Mouse (Mus musculus): ENCODE results near the gene Pde1c. TPM values are rescaled to one million over a fixed set of nuclear protein-coding genes. Genes with fewer than 3 reads are reported as not detected.
"Not testable (repeated sequence)": the region's sequence is repeated elsewhere in the genome, so short reads cannot be mapped to it uniquely, and the experiment has no call there.

The Pde1c gene
- 1 to 10 TPM; 3.6 to 3.7 TPM for total RNA-seq (2021)

DNA sequence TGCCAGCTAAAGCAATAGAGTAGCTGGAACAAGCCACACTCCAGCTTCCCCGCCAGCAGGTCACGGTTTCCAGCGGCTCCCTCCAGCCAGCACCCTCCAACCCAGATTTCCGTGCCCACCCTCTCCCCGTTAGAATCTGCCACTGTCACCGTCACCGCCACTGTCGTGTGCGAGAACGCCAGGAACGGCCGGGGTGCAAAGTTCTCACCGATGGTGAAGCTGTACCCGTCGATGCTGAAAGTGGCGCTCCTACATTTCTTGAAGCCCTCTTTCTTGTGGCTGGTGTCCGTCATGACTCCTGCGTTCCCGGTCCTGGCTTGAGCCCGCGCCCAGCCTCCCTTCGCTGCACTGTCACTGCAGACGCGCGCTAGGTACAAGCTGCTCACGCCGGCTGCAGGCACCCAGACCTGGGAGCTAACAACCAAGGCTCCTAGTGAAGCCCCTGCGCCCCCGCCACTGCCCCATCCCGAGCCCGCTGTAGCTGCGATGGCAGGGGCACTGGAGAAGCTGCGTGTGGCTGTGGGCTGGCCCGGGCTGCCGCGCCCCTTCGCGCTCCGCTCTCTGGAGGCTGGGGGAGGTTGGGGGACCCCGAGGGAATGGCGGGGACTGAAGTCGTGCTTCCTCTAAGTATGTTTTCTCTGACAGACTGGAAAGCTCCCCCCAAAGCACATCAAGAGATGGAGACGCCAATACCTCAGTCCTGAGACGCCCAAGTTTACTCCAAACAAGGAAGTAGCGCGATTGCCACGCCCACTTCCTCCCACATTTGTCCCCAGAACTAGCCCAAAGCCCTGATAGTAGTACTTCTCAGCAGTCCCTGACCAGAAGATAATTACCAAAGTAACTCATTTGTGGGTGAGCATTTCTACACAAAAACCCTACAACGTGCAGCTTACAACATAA lies at the start of gene Pde1c:
TSS of gene Pde1c (minus strand) at position 634 of the 903 bp plus-strand sequence.
- DNase-seq = peak in 1 of 2 experiments; percentile 5

DNA sequence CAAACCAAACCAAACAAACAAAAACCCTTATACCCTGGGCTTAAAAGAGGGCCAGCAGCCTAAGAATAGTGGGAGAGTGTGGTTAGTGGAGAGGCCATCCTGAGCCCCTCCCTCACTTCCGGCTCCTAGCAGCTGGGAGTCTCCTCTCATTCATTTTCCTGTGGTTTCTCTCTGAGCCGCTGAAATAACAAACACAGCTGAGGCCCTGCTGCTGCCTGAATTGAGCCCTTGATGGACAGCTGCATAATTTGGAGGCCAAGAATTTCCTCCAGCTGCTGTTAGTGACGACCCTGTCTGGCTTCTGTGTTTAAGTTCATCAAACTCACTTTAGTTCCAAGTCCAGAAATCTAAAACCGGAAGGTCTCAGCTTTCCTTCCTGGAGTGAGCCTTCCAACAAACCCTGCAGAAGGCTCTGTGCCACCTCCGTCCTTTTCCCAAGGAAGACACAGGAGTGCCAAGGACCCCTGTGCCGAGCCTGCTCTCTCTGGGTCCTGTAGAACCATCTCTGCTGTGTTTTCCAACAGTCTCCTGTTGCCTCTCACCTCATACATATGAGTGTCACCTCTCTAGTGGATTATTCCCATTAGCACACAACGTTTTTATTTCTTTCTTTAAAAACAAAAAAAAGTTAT lies 48.2 kb upstream of the Pde1c start:
- DNase-seq = no peak

DNA sequence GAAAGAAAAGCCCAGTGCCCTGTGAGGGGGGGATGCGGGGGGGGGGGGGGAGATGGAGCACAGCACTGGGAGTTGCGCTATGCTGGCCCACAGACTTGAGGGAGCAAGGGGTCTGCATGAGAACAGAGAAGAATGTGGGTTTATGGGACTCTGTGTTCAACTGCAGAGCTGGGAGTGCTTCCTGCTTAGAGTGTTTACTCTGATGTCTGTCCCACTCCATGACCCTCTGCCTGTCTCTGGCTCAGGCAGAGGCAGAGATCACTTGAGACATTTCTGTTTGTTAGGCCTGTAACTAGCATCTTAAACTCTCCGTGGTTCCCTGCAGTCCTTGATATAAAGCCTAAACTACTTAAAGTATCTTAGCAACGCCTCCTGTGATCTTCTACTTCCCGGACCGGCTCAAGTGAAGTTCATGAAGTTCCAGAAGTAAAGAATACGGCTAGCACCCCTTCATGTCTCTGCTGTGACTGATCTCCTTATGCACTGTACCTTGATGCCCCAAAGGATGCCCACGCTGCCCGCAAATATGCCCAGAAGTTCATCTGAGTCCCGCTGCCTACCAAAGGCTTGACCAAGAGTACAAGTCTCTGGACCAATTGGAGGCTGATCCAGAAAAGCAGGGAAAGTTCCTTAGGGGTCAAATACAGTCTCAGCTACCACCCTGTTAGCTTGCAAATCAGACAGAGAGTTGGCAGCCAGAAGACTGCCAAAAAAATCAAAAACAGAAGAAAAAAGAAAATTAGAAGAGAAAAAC lies 47.5 kb upstream of the Pde1c start:
- no peak for DNase-seq

DNA sequence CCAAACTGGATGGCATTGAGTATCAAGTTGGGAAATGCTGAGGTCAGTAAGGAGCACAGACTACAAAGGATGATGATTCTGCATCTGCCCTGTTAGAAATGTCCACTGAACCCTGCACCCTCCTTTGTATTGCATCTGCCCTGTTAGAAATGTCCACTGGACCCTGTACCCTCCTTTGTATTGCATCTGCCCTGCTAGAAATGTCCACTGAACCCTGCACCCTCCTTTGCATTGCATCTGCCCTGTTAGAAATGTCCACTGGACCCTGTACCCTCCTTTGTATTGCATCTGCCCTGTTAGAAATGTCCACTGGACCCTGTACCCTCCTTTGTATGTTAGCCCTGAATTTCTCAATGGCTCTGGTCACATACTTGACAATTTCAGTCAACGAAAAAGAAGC lies 40.6 kb upstream of the Pde1c start:
- DNase-seq = not testable (repeated sequence)

DNA sequence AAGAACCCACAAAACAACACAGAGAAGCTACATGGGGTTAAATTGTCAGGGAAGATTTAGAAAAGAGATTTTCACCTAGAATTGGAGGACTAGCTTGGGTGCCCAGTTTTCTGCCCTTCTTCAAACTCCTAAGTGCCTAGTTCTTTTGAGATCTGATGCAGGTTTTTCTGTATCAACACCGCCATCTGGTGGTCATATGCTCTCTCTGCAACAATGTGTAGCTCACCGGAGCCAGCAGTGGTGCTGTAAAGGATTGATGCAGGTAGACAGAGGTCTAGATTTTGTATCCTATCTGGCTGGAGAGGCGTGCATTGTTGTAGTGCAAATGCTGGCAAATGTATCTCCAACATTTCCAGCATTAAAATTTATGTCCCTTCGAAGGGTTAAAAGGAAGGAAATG lies 39.4 kb upstream of the Pde1c start:
- DNase-seq = peak; percentile 50 to 56

DNA sequence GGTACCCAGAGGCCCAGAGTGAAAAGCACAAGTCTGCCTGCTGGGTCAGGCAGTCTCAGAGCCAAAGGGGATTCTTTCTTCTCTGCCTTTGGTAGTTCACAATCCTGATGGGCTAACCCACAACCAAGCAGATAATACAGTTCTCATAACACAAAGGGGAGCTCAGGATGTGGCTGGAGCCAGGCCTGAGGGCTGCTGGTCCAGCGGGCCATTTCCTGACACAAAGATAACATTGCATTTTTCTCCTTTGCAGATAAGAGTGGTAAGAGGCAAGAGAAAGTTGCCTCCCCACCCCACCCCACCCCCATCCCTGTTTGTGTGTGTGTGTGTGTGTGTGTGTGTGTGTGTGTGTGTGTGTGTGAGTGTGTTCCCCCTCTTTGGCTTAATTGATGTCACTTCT lies 10.7 kb upstream of the Pde1c start:
- DNase-seq = no peak

DNA sequence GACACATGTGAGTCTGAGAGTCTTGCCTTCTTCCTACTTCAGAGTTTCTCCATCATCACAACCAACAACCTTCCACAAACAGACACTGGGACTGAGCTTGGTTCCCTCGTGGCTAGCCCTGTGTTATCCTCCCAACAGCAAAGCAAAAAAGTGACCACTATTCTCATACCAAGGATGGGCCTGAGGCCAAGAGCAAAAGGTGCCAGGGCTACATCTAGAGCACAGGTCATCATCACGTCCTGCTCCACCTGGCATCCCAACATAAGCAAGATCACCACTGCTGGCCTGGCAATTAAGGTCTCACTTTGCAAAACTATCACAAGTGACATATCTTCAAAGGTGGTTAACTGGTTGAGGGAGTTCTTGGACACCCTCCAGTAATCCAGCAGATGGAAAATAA lies 8.0 kb downstream of the Pde1c start:
- DNase-seq = no peak

DNA sequence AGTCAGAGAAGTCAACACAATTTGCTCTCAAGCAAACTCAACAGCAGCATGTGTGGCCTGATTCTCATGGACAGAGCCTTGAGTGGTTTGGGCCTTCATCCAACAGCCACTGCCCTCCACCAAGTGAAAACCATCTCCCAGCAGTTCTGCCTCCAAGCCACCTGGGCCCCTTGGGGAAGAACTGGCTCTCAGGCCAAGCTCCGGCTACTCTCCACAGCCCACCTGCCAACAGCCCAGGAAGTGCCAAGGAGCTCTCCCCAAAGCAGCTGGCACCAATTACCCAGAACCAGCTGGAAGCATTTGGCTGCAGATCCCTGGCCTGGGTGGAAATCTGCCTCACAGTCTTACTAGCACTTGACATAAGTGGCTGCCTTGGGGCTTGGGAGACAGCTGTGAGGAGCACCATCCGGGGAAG lies 8.4 kb downstream of the Pde1c start:
- DNase-seq = peak; percentile 31 to 42

DNA sequence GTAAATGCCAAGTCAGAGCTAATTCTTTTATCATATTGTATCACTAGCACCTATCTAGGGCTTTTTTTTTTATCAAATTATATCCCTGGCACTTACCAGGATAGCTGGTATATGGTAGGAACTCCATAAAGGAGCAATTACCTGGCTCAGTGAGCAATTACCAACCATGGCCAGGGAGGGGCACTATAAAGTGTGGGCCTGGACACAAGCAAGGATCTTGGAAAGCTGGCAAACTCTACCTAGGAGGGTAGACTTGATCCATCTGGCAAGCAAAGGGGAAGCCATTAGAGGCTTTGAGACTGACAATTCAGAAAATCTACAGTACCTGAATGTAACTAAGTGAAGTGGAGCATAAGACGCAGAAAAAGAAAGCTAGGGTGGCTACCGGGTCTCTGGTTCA lies 10.2 kb downstream of the Pde1c start:
- no peak for DNase-seq

DNA sequence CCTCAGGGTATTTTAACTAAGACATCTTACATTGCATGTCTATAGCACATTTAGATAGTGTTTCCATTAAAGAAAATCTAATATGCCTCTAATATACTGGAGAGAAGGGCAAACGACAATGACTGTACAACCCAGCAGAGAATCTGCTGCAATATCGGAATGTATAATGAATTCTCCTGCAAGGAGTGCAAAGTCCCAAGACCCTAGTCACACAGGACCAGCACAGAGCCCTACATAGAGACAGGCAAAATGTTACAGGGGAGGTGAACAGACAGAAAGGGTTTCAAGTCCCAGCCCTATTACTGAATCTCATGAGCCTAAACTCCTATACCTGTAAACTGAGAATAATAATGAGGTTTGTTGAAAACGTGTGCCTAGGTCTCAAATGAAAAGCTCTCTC lies 13.1 kb downstream of the Pde1c start:
- no peak for DNase-seq

DNA sequence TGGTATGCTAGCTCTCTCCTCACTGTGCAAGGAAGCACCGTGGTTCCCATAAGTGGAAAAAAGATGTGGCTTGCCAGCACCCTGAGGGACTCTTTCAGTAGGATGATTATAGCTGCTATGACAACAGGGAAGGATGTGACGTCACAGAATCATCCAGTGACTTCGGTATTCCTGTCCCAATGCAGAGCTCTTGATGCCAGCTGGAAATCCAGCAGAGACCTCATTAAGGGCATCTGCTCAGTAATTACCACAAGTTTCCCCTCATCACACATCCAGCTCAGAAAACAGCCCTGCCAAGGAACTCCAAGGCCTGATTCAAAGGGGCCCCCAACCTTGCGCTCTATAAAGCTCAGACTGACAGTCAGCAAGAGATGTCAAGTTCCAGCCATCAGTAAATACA lies 13.5 kb downstream of the Pde1c start:
- no peak for DNase-seq

DNA sequence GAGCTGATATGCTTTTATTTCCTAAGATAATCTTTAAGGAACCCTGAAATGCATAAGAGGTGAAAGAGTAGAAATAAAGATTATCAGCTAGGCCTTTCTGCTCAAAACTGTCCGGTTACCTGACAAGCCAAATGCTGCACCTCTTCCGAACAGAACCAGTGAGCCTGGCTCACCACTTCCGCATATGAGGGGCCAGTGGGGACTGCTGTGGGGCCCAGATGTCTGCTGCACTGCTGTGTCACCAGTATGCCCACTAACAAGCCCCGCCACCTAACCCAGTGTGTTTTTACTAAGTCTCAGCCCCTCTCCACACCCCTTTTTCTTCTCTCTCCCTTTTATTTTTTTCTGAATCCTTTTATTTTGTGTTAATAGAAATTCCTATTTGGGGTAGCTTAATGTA lies 17.9 kb downstream of the Pde1c start:
- DNase-seq = no peak

DNA sequence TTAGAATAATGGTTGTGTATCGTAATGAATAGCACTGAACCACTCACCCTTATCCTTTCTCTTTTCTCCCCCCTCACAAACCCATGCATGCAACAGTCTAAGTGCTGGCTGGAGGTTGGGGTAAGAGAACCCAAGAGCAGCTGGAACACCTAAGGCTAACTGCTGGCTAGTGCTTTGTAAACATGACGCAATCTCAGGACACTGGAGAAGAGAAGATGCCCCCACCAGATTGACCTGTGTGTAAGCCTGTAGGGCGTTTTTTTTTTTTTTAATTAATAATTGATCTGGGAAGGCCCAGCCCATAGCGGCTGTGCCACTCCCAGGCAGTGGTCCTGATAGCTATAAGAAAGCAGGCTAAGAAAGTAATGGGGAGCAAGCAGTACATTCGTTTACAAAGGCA lies 28.7 kb downstream of the Pde1c start:
- DNase-seq = no peak

DNA sequence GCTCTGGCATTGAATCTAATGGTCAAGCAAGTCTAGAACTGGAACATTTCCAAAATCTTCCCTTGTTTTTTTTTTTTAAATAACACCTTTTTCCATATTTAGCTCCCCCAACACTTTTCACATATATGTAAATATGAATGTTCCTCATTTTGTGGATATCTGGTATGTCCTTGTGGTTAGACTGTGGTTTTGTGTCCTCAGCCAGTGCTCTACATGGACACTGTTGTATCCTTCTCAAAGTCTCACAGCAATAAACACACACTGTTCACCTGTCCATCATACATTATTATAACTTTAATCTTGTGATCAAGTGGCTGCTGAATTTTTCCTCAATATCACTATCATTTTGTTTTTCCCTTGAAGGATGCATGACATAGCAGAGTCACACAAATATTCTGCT lies 34.2 kb downstream of the Pde1c start:
- DNase-seq = no peak

DNA sequence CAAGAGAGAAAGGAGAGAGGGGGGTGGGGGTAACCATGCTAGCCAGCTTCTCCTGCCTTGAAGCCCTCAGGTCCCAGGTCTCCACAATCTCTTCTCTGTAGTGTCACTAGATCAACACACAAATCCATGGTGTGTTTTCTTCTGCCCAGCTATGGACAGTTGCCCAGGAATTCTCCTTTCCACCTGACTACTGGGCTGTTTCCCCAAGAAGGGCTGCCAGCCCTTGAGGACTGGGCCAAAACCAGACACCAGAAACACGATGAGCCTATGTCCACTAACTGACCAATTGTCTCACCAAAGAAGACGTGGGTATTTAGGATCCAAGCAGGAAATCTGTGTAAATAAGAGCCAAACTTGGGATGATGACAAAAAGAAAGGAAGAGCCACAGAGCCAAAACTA lies 36.6 kb downstream of the Pde1c start:
- no peak for DNase-seq

DNA sequence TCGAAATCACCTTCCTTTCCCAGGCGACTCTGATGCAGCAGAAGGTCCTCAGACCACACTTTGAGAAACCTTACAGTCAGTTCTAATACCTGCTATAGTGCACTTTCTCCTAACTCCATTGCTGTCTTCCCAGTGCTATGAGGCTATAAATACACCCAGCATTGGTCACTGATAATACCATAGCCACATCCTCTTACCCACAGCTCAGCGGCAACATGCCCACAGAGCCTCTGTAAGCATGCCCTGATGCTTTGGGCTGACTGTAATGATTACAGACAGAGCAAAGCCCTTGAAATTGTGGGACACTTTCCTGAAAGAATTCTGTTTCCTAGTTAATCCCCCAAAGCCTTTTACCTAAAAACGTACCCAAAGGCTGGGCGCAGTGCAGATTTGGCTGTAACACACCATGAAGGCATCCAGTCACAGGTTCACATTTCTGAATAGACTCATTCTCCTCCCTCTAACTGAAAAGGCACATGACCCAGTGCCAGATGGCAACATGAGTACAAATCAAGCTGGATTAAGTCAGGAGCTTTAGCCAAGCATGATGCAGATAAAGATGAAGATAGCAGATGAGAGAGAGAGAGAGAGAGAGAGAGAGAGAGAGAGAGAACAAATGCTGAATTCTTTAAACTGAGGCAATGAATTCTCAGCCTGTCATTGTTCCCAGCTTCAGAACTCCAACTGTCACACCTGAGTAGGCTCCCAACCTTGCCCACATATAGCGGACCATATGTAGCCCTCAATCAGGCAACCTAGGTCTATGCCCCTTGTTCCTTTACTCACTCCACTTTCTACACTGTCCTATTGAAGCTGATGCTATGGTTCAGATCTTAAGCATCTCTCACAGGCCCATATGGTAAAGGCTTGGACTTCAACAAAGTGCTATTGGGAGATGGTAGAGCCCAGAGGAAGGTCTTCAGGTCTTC lies 44.7 kb downstream of the Pde1c start:
- DNase-seq = no peak

DNA sequence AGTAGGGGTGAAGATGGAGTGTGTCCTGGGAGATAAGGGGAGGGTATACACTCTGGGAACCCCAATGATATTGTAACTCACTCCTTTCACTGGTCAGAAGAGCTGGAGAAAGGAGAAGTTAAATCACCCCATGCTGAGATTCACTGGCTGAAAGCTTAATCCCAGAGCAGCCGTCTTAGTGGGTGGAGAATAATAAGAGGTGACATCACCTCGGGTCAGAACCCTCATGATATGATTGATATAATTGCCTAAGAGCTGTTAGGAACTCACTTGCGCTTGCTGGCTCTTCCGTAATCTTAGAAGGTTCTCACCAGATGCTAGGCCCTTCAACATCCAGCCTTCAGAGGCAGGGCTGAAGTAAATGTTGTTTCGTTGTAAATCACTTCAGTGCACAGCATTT lies 79.7 kb downstream of the Pde1c start:
- DNase-seq = no peak

DNA sequence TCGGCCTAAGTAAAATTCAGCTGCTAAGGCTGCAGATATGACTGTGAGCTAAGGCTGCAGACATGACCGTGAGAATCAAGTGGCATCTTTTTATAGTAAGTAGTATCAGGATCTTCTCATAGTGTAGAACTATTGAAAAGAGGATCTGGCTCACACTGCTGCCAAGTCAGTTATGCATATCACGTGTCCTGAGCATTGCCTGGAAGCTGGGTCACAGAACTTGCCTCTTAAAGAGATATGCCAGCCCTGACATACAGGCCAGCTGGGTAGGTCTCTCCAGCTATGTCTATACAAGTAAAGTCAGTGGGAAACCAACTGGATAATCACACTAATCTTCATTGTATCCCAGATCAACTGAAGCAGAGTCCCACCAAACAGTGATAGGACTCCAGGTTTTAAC lies 83.8 kb downstream of the Pde1c start:
- no peak for DNase-seq

DNA sequence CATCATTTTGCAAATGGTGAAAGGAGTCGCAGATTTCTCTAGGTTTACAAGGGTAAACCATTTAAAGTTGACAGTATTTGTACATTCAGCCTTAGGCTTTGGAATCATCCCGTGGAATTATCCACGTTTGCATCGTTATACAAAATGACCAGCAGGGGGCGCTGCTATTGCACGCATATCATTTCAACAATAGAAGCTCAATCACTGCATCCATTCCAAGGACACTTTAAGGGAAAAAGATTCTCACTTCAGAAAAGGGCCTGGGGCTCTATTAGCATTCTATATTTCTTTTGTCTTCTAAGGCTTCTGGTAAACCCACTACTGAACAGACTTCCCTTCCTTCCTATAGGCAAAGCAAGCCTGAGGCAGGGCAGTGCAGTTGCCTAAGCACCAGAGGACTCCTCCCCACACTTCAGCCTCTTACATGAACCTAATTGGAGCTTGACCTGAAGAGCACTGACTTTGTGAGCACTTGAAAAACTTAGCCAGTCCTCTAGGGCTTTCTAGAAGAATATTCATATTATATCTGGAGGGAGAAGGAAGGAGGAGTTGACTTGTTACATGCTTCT lies 87.9 kb downstream of the Pde1c start:
- DNase-seq = peak; percentile 25 to 48

DNA sequence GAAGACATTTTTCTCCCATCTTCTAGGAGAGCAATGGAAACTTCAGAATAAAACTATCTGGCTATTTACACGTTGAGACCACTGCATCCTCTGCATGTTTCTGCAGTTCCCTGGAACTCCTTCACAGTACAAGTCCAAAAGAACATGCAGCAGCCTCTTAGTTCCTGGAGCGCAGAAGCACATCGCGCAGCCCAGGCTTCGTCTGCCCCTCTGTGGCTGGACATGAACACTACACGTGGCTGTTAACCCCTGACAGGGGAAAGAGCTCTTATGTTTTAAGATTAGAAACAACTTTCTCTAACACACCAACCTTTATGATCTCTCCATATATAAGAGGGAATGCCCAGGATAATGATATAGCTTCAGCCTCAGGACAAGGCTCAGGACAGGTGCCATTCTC lies 92.3 kb downstream of the Pde1c start:
- DNase-seq = peak; percentile 20 to 21

DNA sequence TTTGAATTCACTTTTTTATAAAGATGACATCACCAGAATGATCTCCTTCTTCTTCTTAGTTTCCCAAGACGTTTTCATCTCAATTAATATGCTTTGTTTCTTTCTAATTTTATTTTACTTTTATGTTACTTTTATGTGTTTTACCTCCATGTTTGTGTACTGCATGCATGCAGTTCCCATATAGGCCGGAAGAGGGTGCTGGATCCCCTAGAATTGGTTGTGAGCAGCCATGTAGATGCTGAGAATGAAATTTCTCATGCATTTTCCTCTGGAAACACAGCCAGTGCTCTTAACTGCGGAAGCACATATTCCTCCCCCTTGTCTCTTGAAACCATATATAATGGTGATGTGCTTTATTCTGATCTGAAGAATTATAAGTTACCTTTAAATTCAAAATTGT lies 110.8 kb downstream of the Pde1c start:
- DNase-seq = no peak

DNA sequence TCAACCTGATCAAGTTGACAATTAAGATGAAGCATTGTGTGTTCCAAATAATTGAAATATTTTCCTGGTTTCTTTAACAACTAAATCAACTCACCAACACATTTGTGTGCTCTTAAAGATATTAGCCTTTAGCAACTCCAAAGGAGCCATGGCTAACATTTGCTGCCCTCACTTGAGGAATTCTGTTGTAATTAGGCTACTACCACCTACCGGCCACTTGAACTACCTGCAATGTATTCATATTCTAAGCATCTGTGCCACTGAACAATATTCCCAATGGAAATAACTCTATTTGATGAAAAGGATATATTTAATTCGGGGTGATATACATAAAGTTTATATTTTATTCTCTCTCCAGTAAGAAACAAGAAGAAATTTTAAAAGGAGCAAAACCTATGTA lies 121.0 kb downstream of the Pde1c start:
- no peak for DNase-seq

All from layer of hippocampus, postnatal 36 days (tissue).